Mouse (Mus musculus) lung, postnatal 14 days (tissue): ENCODE data around the gene 5330417C22Rik.
"Not testable (repeated sequence)": the region's sequence is repeated elsewhere in the genome, so short reads cannot be mapped to it uniquely, and the experiment has no call there.

Experiments used
- DNase-seq: peaks from one replicate; pipeline ENCODE4 v3.0.0; 2021

Gene 5330417C22Rik

GRCm38 (mm10) chr3:108528489-108528888 lies 7.8 kb downstream of the 5330417C22Rik start:
- DNase-seq: no peak

DNA sequence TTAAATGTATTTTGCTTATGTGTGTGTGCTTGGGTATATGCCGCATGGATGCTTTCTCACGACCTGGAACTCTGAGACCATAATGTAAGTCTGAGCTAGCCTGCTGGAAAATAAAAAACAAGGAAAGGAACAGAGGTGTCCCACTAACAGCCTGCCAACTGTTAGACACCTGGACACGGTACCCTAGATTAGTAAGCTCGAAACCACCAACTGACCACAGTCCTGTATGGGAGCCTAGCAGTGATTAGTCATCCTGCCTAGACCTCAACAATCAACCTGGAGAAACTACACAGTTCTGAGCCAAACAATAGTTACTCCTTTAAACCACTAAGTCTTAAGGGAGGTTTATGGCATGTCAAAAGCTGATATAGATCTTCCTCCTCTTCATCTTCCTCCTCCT lies 12.9 kb downstream of the 5330417C22Rik start:
- no peak for DNase-seq

- DNase-seq: peak; percentile 8
Observed at GRCm38 (mm10) chr3:108518276-108518675, 18.1 kb downstream of the 5330417C22Rik start.

GRCm38 (mm10) chr3:108513465-108513864 lies 22.9 kb downstream of the 5330417C22Rik start:
- no peak for DNase-seq

DNA sequence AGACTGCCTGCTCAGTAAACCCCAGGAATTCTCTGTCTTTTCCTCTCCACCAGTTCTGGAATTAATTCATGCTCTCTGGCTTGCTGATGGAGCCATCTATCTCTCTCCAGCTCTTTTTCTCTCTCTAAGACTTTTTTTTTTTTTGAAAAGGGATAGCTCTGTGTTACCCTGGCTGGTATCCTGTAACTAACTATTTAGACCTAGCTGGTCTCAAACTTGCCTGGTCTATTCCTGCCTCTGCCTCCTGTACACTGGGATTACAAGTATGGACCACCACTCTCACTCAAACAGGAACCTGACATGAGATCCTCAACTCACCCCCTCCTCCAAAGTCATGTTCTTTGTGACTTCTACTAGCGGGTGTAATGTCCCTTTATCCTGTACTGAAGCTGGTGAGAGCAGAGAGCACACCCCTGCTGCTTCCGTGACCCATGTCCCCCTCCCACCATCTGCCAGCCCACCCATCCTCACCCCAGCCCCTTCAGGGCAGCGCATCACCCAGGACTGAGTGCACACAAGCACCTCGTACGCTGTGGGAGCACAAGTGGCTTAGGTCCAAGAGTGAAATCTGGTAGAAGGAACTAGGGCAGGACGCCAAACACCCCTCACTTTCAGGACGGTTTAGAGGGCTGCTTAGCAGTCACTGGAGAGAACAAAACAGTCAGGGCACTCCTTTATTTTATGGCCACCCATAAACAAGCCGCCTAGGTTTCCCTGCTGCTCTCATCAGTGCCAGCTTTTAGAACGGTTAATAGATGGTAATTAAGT lies 25.4 kb downstream of the 5330417C22Rik start:
- DNase-seq: no peak

DNA sequence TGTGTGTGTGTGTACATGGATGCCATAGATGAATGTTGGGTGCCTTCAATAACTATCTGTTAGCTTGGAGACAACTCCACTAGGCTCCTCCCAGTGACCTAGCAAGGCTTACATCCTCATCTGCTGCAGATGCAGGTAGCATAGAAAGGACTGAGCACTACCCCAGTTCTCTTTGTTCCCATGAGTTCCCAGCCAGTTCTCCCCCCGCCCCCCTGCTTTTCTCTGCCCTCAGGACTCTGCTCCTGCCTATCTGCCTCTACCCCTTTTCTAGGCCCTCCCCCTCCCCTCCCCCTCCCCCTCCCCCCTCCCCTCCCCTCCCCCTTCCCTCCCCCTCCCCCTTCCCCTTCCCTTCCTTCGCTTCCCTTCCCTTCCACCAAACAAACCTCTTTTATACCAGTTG lies 26.2 kb downstream of the 5330417C22Rik start:
- no peak for DNase-seq

- DNase-seq: no peak
Observed at GRCm38 (mm10) chr3:108508745-108509474, 27.4 kb downstream of the 5330417C22Rik start.

GRCm38 (mm10) chr3:108503908-108504307 lies 32.4 kb downstream of the 5330417C22Rik start:
- DNase-seq: no peak

DNA sequence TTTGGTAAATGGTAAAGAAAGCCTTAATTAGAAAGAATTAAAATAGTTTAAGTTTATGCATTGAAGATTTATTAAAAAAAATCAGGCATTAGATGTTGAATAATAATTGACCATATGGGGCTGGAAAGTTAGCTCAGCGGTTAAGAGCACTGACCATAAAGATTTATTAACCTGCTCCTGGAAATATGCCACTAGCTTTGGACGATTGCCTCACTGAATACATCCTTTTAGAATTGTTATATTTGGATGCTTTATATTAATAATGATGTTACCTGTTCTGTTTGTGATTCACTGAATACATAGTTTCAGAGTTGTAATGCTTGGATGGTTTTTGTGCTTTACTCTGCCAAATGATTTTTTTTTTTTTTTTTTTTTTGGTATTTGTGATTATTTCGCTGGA lies 34.9 kb downstream of the 5330417C22Rik start:
- DNase-seq: not testable (repeated sequence)

- DNase-seq: no peak
Observed at GRCm38 (mm10) chr3:108499826-108500225, 36.5 kb downstream of the 5330417C22Rik start.

- no peak for DNase-seq
Observed at GRCm38 (mm10) chr3:108497602-108498001, 38.7 kb downstream of the 5330417C22Rik start.

DNA sequence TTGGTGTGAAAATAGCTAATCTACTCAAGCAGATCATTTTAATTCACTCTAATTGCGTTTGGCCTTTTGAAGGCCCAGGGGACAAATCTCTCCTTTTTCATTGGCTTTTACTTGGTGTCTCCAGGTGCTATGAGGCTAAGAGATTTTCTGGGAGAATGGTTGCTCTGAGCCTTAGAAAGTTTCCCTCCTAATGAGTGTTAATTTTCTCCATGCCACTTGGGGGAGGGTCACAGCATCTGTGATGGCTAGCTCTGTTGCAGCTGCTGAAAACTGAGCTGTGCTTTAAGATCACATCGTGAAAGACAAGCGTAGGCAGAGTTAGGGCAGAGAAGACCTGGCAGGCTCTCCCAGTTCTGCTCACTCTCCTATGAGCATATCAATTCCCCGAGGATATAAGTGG lies 40.9 kb downstream of the 5330417C22Rik start:
- DNase-seq: no peak

- DNase-seq: no peak
Observed at GRCm38 (mm10) chr3:108494861-108495474, 41.4 kb downstream of the 5330417C22Rik start.

DNA sequence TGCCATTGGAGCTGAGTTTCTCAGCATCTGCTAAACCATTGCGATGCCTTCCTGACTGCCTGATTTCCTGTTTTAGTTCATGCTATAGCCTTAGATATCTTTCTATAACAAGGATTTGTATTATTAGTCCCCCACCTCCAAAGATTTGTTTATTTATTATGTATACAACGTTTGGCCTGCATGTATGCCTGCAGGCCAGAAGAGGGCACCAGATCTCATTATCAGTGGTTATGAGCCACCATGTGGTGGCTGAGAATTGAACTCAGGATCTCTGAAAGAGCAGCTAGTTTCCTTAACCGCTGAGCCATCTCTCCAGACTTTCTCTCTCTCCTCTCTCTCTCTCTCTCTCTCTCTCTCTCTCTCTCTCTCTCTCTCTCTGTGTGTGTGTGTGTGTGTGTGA lies 46.4 kb downstream of the 5330417C22Rik start:
- DNase-seq: no peak

DNA sequence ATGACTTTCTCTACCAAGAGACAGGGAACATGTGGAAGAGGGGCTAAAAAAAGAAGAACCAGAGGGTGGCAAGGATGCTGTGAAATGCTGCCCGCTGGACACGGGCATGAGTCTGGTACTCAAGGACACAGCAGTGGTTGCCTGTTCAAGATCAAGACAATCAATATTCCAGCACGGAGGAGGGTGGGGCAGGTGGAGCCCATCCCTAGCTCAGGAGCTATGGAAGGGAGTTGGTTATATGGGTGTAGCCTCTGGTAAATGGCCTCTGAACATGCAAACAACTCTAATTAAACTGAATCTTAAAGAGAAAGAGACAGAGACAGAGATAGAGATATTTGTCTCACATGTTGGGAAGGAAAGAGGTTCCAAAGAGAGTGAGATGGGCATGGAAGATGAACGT lies 51.6 kb downstream of the 5330417C22Rik start:
- no peak for DNase-seq

- DNase-seq: no peak
Observed at GRCm38 (mm10) chr3:108478800-108479199, 57.5 kb downstream of the 5330417C22Rik start.

DNA sequence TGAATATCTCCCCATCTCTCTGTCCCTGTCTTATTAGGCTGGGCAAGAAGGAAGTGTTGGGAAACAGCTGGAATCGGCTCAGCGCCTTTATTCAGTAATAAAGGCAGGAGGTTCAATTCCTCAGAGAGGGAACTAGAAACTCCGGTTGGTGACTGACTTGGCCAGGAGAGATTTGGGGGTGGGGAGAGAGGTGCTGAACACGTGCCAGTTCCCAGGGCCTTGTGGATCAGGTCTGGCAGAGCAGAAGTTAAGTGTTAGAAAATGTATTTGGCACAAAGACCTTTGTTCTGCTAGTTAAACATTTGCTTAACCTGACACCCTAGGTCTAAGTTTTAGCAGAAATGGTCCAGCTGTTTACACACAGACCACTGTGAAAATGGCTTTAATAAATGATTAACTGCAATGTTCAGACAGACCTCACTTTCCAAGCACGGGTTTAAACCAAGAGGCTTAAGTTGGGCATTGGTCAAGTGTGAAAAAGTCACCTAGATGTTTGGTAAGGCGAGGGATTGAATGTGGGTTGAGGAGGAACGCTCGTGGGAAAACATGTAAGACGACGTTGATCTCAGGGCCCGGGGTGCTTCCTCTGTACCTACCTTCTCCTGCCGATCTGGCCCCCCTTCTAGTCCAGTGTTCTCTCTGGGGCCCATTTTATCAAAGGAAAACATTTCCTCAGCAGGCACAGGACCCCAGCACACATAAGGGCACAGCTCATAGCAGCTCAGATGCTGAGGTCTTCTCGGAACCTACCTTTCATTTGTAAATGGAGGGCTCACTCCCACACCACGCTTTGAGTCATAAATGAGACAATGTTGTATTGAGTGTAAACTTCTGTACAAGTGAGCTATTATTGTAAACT lies 59.3 kb downstream of the 5330417C22Rik start:
- DNase-seq: peak; percentile 65

- DNase-seq: no peak
Observed at GRCm38 (mm10) chr3:108475496-108475895, 60.8 kb downstream of the 5330417C22Rik start.

DNA sequence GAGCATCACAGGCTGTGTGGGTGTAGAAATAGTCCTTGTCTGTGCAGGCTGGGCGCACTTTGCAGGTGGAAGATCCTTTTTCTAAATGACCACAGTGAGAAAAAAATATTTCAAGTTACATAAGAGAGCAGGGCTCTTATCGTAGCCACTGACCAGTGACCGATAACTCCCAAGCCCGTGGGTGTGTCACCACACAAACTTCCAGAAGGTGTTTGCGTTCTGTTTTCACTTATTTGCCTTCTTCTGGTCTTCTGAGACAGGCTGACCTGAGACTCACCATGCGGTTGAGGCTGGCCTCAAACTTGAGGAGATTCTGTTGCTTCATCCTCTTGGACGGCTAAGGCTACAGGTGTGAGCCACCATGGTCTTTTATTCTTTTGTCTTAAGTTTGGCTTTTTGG lies 61.4 kb downstream of the 5330417C22Rik start:
- no peak for DNase-seq

DNA sequence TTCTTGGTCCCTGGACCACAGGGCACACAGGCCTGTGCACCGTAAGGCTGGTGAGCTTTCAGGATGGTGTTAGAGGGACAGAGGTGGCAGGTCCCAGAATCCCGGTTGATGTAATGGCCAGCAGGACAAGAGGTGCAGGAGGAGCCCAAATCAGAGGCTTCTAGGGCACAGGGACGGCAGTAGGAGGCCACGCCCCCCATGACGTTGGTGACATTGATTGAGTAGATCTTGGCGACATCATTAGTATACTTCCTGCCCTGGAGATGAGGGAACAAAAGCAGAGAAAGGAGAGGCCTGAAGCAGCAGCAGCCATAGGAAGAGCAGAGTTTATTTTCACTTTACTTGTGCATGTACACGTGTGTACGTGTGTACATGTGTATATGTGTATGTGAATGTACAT lies 68.6 kb downstream of the 5330417C22Rik start:
- DNase-seq: peak; percentile 11

- peak; percentile 73 for DNase-seq
Observed at GRCm38 (mm10) chr3:108466425-108466824, 69.9 kb downstream of the 5330417C22Rik start.

DNA sequence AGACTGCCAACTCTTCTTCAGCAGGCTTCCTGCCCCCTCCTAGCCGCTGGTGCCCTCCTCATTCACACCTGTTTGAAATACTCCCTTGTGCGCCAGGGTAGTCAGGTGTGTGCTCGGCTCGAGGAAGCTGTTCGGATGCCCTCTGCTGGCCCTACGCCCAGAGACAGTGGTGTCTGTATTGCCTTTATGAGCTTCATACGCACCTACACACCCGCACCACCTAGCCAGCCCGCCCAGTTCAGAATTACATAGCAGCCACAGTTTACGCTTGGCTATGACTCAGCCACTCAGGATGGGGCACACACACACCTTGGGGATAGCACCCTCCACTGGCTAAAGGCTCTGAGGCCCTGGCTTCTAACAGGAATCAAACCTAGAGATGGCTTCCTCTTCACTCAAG lies 77.5 kb downstream of the 5330417C22Rik start:
- DNase-seq: peak; percentile 39

DNA sequence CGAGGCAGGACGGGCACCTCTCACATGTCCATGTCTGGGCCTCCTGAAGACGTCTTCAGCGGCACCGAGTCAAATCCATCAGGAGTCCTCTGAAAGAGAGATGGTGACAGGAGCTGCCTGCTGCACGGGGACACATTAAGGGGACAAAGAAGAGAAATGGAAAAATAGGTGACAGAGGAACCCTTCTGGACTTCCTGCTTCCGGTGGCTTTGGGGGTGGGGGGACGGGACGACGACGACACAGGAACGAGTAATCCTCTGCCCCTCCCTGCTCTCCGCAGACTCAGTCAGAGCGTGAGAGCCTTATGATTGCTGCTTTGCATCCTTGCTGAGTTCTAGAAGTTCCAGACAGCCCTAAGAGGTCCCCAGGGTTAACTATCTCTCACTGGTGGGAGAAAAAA lies 78.0 kb downstream of the 5330417C22Rik start:
- DNase-seq: no peak
